Mouse (Mus musculus) hindbrain, embryonic 14.5 days (tissue): ENCODE data around the gene Mymx. TPM values are rescaled to one million over a fixed set of nuclear protein-coding genes. Genes with fewer than 3 reads are reported as not detected.

Experiments
- ATAC-seq: fragments of 200-750 bp; cut with Nextera tagmentation; 2 replicates; pipeline ENCODE4 v1.8.0; 2017; ENCODE audit warnings: moderate number of reproducible peaks, mild to moderate bottlenecking, moderate TSS enrichment, moderate library complexity; ENCODE audit not compliant: low FRiP score
- DNase-seq: peaks from one replicate; pipeline ENCODE4 v3.0.0-alpha.2; 2015; ENCODE audit warnings: low spot score
- H3K27ac ChIP-seq: fragments of 300-500 bp; sonication (generic); 2 replicates; pipeline ENCODE4 v1.5.1; 2014; ENCODE audit warnings: mild to moderate bottlenecking, moderate library complexity
- H3K27me3 ChIP-seq: fragments of 300-500 bp; sonication (generic); 2 replicates; pipeline ENCODE4 v1.6.1; 2014; ENCODE audit warnings: mild to moderate bottlenecking, low read length, mixed read lengths; ENCODE audit not compliant: control insufficient read depth, insufficient read depth
- H3K36me3 ChIP-seq: fragments of 300-500 bp; sonication (generic); replicated peaks from 2 replicates; pipeline ENCODE4 v1.6.1; 2014; ENCODE audit not compliant: control insufficient read depth, insufficient read depth
- H3K4me1 ChIP-seq: fragments of 300-500 bp; sonication (generic); replicated peaks from 2 replicates; pipeline ENCODE4 v1.6.1; 2014; ENCODE audit warnings: antibody characterized with exemption, low read length, mixed read lengths; ENCODE audit not compliant: control insufficient read depth, insufficient read depth
- H3K4me2 ChIP-seq: fragments of 300-500 bp; sonication (generic); replicated peaks from 2 replicates; pipeline ENCODE4 v1.6.1; 2014; ENCODE audit warnings: mild to moderate bottlenecking, moderate library complexity
- H3K4me3 ChIP-seq: fragments of 300-500 bp; sonication (generic); replicated peaks from 2 replicates; pipeline ENCODE4 v1.5.1; 2014; ENCODE audit warnings: mild to moderate bottlenecking, low read length
- H3K9ac ChIP-seq: fragments of 300-500 bp; sonication (generic); 2 replicates; pipeline ENCODE4 v1.6.1; 2014
- H3K9me3 ChIP-seq: fragments of 300-500 bp; sonication (generic); 2 replicates; pipeline ENCODE4 v1.6.1; 2016; ENCODE audit warnings: low read length; ENCODE audit not compliant: control insufficient read depth
- WGBS: fragments of 180-500 bp; shearing (Covaris S2); extraction: QIAGEN DNeasy Blood & Tissue Kit; methylation state at CpG from one replicate; pipeline ENCODE4 v1.1.7; 2014; 5-methylcytosine and 5-hydroxymethylcytosine counted together
- polyA plus RNA-seq: library from polyadenylated mRNA; unstranded; fragments of >200 nt; fragmentation: Nextera tagmentation; extraction: Ambion mirVana; gene quantifications from 2 replicates; pipeline ENCODE4 v1.2.1, GENCODE M21; 2014

Gene Mymx
- polyA plus RNA-seq, 1 experiment from 2014 or later = not detected

DNA sequence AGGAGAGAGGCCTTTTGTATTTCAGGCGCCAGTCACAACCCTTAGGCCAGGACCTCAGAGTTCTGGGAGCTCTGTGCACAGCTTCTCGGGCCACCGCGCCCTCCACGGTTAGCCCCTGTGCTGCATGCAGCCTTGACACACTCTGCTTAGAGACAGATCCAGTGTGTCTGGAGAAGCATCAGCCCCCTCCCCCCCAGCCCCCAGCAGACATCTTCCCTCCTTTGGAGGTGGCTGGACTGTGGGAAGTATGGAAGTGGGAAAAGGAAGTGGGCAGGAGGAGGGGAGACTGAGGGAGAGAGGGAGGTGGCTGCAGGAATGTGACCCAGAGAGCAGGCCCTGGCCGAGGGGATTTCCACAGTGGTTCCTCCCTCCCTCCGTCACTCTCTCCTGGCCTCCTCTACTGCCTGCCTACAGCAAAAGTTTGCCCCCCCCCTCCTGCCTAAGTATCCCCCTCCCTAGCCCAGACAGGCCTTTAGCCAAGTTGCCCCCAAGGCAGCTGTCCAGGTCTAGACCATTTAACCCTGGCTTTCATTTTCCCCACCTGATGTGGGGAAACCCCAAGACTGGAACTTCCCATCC, 44.6 kb downstream of the Mymx start:
- DNase-seq (no peak), ATAC-seq (no peak)
- H3K27ac ChIP-seq = no peak overlapping the region
- WGBS = 72% methylated on average over 7 of the region's 7 CpGs
- no peak overlapping the region for H3K4me3 ChIP-seq
- no peaks in the 10 kb centered on the region for H3K9me3 ChIP-seq
- peaks cover 4% of the 10 kb centered on the region for H3K4me1 ChIP-seq
- H3K9ac ChIP-seq = no peak overlapping the region
- H3K36me3 ChIP-seq = no peaks in the 10 kb centered on the region
- no peaks in the 10 kb centered on the region for H3K27me3 ChIP-seq
- no peak overlapping the region for H3K4me2 ChIP-seq

GRCm38 (mm10) chr17:45556514-45557245, 45.2 kb downstream of the Mymx start:
- no peaks in the 10 kb centered on the region for H3K9me3 ChIP-seq
- DNase-seq (no peak), ATAC-seq (no peak)
- H3K4me1 ChIP-seq = peaks cover 7% of the 10 kb centered on the region
- H3K36me3 ChIP-seq = no peaks in the 10 kb centered on the region
- H3K4me2 ChIP-seq = peak overlapping the region; percentile 95
- H3K27ac ChIP-seq = no peak overlapping the region
- 80% methylated on average over 3 of the region's 3 CpGs for WGBS
- H3K27me3 ChIP-seq = no peaks in the 10 kb centered on the region
- H3K9ac ChIP-seq = no peak overlapping the region
- H3K4me3 ChIP-seq = peak overlapping the region; percentile 54; the same call in 1 of the 2 replicates

DNA sequence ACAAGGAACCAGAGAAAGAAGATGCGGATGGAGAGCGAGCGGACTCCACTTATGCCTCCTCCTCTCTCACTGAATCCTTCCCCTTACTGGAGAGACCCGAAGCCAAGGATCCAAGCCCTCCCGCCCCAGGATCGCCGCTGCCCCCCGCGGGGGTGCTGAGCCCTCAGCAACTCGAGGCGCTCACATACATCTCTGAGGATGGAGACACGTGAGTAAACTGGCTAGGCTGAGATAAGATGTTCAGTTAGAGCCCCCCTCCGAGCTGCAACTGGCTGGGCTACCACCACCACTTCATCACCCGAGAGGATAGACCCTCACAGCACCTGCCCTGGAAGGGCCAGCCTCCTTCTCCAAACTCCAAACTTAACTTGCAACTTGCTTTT, 45.8 kb downstream of the Mymx start:
- no peak overlapping the region for H3K27ac ChIP-seq
- 3% methylated on average over 14 of the region's 14 CpGs for WGBS
- no peak for ATAC-seq

DNA sequence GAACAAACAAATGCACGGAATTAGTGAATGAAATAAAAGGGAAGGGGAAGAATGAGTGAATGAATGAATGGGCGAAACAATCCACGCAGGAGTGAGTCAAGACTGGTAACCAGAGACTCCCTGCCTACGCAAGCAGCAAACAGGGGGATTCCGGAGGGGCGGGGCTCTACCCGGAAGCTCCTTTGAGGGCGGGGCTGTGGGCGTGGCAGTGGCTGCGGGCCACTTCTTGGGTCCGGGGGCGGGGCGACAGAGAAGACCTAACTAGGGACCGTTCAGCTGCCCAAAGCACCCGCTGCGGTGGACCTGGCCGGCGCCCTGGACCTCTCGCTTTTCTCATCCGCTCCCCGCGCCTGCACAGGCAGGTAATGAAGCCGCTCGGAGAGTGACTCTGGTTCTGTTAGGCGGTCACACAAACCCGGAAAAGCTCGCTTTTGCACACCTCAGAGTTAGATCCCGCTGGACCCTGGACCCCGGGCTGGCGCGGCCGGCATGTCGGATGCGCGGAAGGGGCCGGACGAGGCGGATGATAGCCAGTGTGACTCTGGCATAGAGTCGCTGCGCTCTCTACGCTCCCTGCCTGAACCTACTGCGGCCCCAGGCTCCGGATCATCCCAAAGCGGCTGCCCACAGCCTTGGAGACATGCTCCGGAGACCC, 46.3 kb downstream of the Mymx start, which contains the start of gene Nfkbie:
Gene Nfkbie (plus strand): TSS at position 252 of the 655 bp plus-strand sequence.
- DNase-seq (peak; percentile 84), ATAC-seq (peak; percentile 63)
- peak within 1 kb of the TSS; percentile 95 for H3K4me2 ChIP-seq
- no peak within 1 kb of the TSS for H3K27ac ChIP-seq
- peaks cover 7% of the 10 kb centered on the region for H3K4me1 ChIP-seq
- WGBS = under 1% methylated on average over 45 of the region's 45 CpGs
- H3K36me3 ChIP-seq = no peaks in the 10 kb centered on the region
- peak within 1 kb of the TSS; percentile 54 for H3K4me3 ChIP-seq
- H3K9me3 ChIP-seq = no peaks in the 10 kb centered on the region
- H3K27me3 ChIP-seq = no peaks in the 10 kb centered on the region
- peak within 1 kb of the TSS; percentile 78 for H3K9ac ChIP-seq

More for the DNA sequence above, 45.8 kb downstream of the Mymx start:
- no peaks in the 10 kb centered on the region for H3K36me3 ChIP-seq
- H3K27me3 ChIP-seq = no peaks in the 10 kb centered on the region
- no peaks in the 10 kb centered on the region for H3K9me3 ChIP-seq
- H3K9ac ChIP-seq = peak overlapping the region; percentile 78
- peak overlapping the region; percentile 54 for H3K4me3 ChIP-seq
- H3K4me2 ChIP-seq = peak overlapping the region; percentile 95
- peaks cover 7% of the 10 kb centered on the region for H3K4me1 ChIP-seq
- DNase-seq = no peak

- Histone ChIP-seq H3K9me3 (no peaks in the 10 kb centered on the region), H3K4me1 (peaks cover 11% of the 10 kb centered on the region), H3K36me3 (no peaks in the 10 kb centered on the region), H3K4me3 (no peak overlapping the region), H3K9ac (no peak overlapping the region), H3K27me3 (no peaks in the 10 kb centered on the region), H3K27ac (no peak overlapping the region), H3K4me2 (no peak overlapping the region)
- WGBS = 48% methylated on average over 1 of the region's 1 CpGs
- ATAC-seq (no peak), DNase-seq (no peak)
Observed at GRCm38 (mm10) chr17:45554420-45554819, 47.5 kb downstream of the Mymx start.

DNA sequence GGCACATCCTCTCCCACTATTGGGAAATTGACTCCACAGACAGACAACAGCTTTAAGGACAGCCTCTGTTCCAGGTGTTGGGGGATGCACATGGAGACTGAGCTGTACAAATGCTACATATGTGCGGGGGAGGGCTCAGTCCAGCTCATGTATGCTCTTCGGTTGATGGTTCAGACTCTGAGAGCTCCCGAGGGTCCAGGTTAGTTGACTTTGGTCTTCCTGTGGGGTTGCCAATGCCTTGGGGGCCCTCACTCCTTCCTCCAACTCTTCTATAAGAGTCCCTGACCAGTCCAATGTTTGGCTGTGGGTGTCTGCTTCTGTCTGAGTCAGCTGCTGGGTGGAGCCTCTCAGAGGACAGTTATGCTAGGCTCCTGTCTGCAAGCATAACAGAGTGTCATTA, 48.8 kb downstream of the Mymx start:
- H3K9me3 ChIP-seq = no peaks in the 10 kb centered on the region
- no peak overlapping the region for H3K4me2 ChIP-seq
- DNase-seq = no peak
- no peaks in the 10 kb centered on the region for H3K27me3 ChIP-seq
- no peaks in the 10 kb centered on the region for H3K36me3 ChIP-seq
- no peak overlapping the region for H3K4me3 ChIP-seq
- H3K4me1 ChIP-seq = peaks cover 16% of the 10 kb centered on the region
- ATAC-seq = no peak
- no peak overlapping the region for H3K9ac ChIP-seq
- no peak overlapping the region for H3K27ac ChIP-seq
- WGBS = 85% methylated on average over 3 of the region's 3 CpGs

DNA sequence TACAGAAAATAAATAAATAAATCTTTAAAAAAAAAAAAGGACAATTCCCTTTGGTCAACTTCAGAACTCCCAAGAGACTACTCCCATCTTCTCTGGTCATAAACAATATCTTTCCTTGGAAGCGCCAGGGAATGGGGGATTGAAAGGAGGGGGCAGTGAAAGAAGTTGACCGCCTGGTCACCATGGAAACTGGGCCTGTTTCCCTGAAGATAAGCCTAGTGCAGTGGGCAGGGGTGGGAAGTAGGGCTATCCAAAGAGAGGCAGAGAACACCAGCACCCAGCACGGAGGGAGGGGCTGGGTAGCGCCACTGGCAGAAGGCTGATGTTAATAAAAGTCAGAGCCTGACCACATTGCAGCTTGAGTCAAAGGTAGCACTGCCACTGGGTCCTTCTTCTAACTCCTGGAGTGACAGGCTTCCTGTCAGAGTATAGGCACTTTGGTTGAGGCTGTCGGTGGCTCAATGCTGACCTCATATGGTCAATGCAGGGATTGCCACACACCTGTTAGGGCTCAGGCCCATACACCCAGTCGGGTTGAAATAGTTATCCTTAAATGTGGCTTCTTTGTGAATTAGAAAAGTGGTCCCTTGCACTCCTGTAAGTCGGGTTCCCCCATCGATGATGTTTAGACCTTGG, 50.0 kb downstream of the Mymx start:
- peak; percentile 35; the same call in 1 of the 2 replicates for ATAC-seq
- no peak overlapping the region for H3K27ac ChIP-seq
- no peak overlapping the region for H3K9ac ChIP-seq
- H3K9me3 ChIP-seq = no peaks in the 10 kb centered on the region
- no peak overlapping the region for H3K4me3 ChIP-seq
- H3K4me1 ChIP-seq = peaks cover 18% of the 10 kb centered on the region
- 3% methylated on average over 8 of the region's 8 CpGs for WGBS
- peaks cover 2% of the 10 kb centered on the region for H3K36me3 ChIP-seq
- peak; percentile 83 for DNase-seq
- H3K27me3 ChIP-seq = peaks cover 3% of the 10 kb centered on the region
- no peak overlapping the region for H3K4me2 ChIP-seq

DNA sequence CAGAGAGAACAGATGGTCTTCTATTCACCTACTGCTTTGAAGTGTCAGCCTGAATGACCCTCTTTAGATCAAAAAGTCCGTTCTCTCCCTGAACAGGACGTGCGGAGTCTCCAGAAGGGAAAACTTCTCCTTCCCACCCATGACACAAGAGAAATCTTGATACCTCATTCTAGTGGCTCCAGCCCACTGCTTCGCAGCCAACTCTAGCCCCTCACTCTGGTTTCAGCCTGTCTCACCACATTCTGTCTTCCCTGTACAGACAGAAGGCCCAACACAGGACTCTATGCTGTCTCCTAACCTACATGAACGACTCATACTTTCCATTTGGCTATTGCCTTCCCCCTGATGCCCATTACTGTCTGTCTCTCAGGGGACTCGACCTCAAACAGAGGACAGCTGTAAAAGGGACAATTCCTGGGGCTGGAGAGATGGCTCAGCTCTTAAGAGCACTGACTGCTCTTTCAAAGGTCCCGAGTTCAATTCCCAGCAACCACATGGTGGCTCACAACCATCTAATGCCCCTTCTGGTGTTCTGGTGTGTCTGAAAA, 50.6 kb downstream of the Mymx start:
- Histone ChIP-seq H3K4me1 (peaks cover 18% of the 10 kb centered on the region), H3K4me3 (no peak overlapping the region), H3K27me3 (peaks cover 9% of the 10 kb centered on the region), H3K4me2 (no peak overlapping the region), H3K27ac (no peak overlapping the region), H3K36me3 (peaks cover 8% of the 10 kb centered on the region), H3K9ac (no peak overlapping the region), H3K9me3 (no peaks in the 10 kb centered on the region)
- 45% methylated on average over 7 of the region's 7 CpGs for WGBS
- no peak for ATAC-seq
- DNase-seq = no peak
